Mouse (Mus musculus) forebrain, postnatal 0 days (tissue): Measurements from ENCODE around the gene Mrpl37. TPM values are rescaled to one million over a fixed set of nuclear protein-coding genes. Genes with fewer than 3 reads are reported as not detected.

Experiments used
- ATAC-seq: fragments of 200-750 bp; cut with Nextera tagmentation; 2 replicates; pipeline ENCODE4 v1.8.0; 2017; ENCODE audit warnings: mild to moderate bottlenecking, moderate library complexity
- DNase-seq: peaks from one replicate; pipeline ENCODE4 v3.0.0-alpha.2; 2015
- H3K27ac ChIP-seq: fragments of 300-500 bp; sonication (generic); 2 replicates; pipeline ENCODE4 v1.5.1; 2014; ENCODE audit warnings: low read depth, mild to moderate bottlenecking, antibody characterized with exemption, low read length, moderate library complexity, mixed read lengths
- H3K27me3 ChIP-seq: fragments of 300-500 bp; sonication (generic); 2 replicates; pipeline ENCODE4 v1.6.1; 2014; ENCODE audit warnings: mild to moderate bottlenecking, low read length, mixed read lengths; ENCODE audit not compliant: insufficient read depth
- H3K36me3 ChIP-seq: fragments of 300-500 bp; sonication (generic); 2 replicates; pipeline ENCODE4 v1.6.1; 2014; ENCODE audit warnings: mild to moderate bottlenecking, moderate library complexity; ENCODE audit not compliant: insufficient read depth
- H3K4me1 ChIP-seq: fragments of 300-500 bp; sonication (generic); 2 replicates; pipeline ENCODE4 v1.6.1; 2014; ENCODE audit warnings: antibody characterized with exemption; ENCODE audit not compliant: insufficient read depth
- H3K4me2 ChIP-seq: fragments of 300-500 bp; sonication (generic); 2 replicates; pipeline ENCODE4 v1.6.1; 2014; ENCODE audit warnings: low read depth, mild to moderate bottlenecking, moderate library complexity
- H3K4me3 ChIP-seq: fragments of 300-500 bp; sonication (generic); 2 replicates; pipeline ENCODE4 v1.5.1; 2014; ENCODE audit warnings: low read depth, low read length, mixed read lengths
- H3K9ac ChIP-seq: fragments of 300-500 bp; sonication (generic); 2 replicates; pipeline ENCODE4 v1.6.1; 2014; ENCODE audit warnings: mild to moderate bottlenecking
- H3K9me3 ChIP-seq: fragments of 300-500 bp; sonication (generic); 2 replicates; pipeline ENCODE4 v1.6.1; 2016; ENCODE audit warnings: low read length
- CTCF ChIP-seq: sonication (generic); IDR thresholded peaks from 2 replicates; pipeline ENCODE4 v1.5.1; 2016; ENCODE audit warnings: antibody characterized with exemption, control low read depth, low read depth
- WGBS: fragments of 180-500 bp; shearing (Covaris S2); extraction: QIAGEN DNeasy Blood & Tissue Kit; methylation state at CpG from one replicate; pipeline ENCODE4 v1.1.7; 2014; 5-methylcytosine and 5-hydroxymethylcytosine counted together
- polyA plus RNA-seq: library from polyadenylated mRNA; unstranded; fragments of >200 nt; fragmentation: Nextera tagmentation; extraction: Ambion mirVana; gene quantifications from 2 replicates; pipeline ENCODE4 v1.2.1, GENCODE M21; 2015
- total RNA-seq: library from RNA; depleted of rRNA; stranded (reverse); fragments of >200 nt; gene quantifications from 2 replicates; pipeline ENCODE4 v1.2.3, GENCODE M21; 2014

Mrpl37 gene
- total and polyA plus RNA-seq, 2 experiments from 2014 or later, result 43.8 to 73.3 TPM

- DNase-seq, result no peak
- Histone ChIP-seq H3K9ac (peak overlapping the region; percentile 40), H3K27ac (0 out of 2 replicates have a peak overlapping the region, but pooled peaks have one; percentile 45), H3K9me3 (no peaks in the 10 kb centered on the region), H3K36me3 (peaks cover 22% of the 10 kb centered on the region), H3K4me3 (peak overlapping the region; percentile 79), H3K4me1 (peaks cover 6% of the 10 kb centered on the region; the same call in 1 of the 2 replicates), H3K4me2 (peak overlapping the region; percentile 97), H3K27me3 (no peaks in the 10 kb centered on the region)
- peak; percentile 51 for ATAC-seq
- 3% methylated on average over 33 of the region's 33 CpGs for WGBS
- no peak for TF ChIP-seq CTCF
These were observed 628 bp upstream of the Mrpl37 start for GRCm38 (mm10) chr4:107067151-107067840.

- H3K9ac ChIP-seq, result no peak overlapping the region
- H3K27ac ChIP-seq, result no peak overlapping the region
- H3K4me2 ChIP-seq, result no peak overlapping the region
- ATAC-seq, result no peak
- TF ChIP-seq CTCF, result no peak
- 97% methylated on average over 5 of the region's 5 CpGs for WGBS
- H3K4me1 ChIP-seq, result peaks cover 6% of the 10 kb centered on the region; the same call in 1 of the 2 replicates
- H3K9me3 ChIP-seq, result no peaks in the 10 kb centered on the region
- DNase-seq, result no peak
- no peak overlapping the region for H3K4me3 ChIP-seq
- no peaks in the 10 kb centered on the region for H3K27me3 ChIP-seq
- H3K36me3 ChIP-seq, result peaks cover 46% of the 10 kb centered on the region
These were observed 2.1 kb downstream of the Mrpl37 start for GRCm38 (mm10) chr4:107064394-107065098.

- Histone ChIP-seq H3K27ac (no peak overlapping the region), H3K4me3 (no peak overlapping the region), H3K9ac (no peak overlapping the region), H3K4me2 (no peak overlapping the region), H3K27me3 (no peaks in the 10 kb centered on the region), H3K4me1 (peaks cover 6% of the 10 kb centered on the region; the same call in 1 of the 2 replicates), H3K36me3 (peaks cover 56% of the 10 kb centered on the region), H3K9me3 (no peaks in the 10 kb centered on the region)
- WGBS, result 63% methylated on average over 3 of the region's 3 CpGs
- TF ChIP-seq CTCF, result no peak
- DNase-seq (no peak), ATAC-seq (no peak)
These were observed 3.5 kb downstream of the Mrpl37 start for GRCm38 (mm10) chr4:107063214-107063613.

GRCm38 (mm10) chr4:107061560-107061959 lies 5.1 kb downstream of the Mrpl37 start:
- Histone ChIP-seq H3K9me3 (no peaks in the 10 kb centered on the region), H3K27me3 (no peaks in the 10 kb centered on the region), H3K36me3 (peaks cover 72% of the 10 kb centered on the region), H3K4me3 (no peak overlapping the region), H3K4me2 (no peak overlapping the region), H3K27ac (no peak overlapping the region), H3K4me1 (no peaks in the 10 kb centered on the region), H3K9ac (no peak overlapping the region)
- 91% methylated on average over 4 of the region's 4 CpGs for WGBS
- DNase-seq (no peak), ATAC-seq (no peak)
- TF ChIP-seq CTCF, result no peak

- no peaks in the 10 kb centered on the region for H3K4me1 ChIP-seq
- no peaks in the 10 kb centered on the region for H3K9me3 ChIP-seq
- ATAC-seq (no peak), DNase-seq (no peak)
- no peak overlapping the region for H3K4me3 ChIP-seq
- no peak overlapping the region for H3K9ac ChIP-seq
- no peak for TF ChIP-seq CTCF
- no peak overlapping the region for H3K27ac ChIP-seq
- no peak overlapping the region for H3K4me2 ChIP-seq
- no peaks in the 10 kb centered on the region for H3K27me3 ChIP-seq
- WGBS, result 89% methylated on average over 6 of the region's 6 CpGs
- peaks cover 75% of the 10 kb centered on the region for H3K36me3 ChIP-seq
These were observed 7.9 kb downstream of the Mrpl37 start for GRCm38 (mm10) chr4:107058781-107059180.

- H3K4me2 ChIP-seq, result no peak overlapping the region
- H3K4me3 ChIP-seq, result no peak overlapping the region
- peaks cover 70% of the 10 kb centered on the region for H3K36me3 ChIP-seq
- H3K27ac ChIP-seq, result no peak overlapping the region
- no peaks in the 10 kb centered on the region for H3K4me1 ChIP-seq
- no peak overlapping the region for H3K9ac ChIP-seq
- 87% methylated on average over 5 of the region's 5 CpGs for WGBS
- no peak for ATAC-seq
- no peak for DNase-seq
- H3K27me3 ChIP-seq, result no peaks in the 10 kb centered on the region
- no peak for TF ChIP-seq CTCF
- no peaks in the 10 kb centered on the region for H3K9me3 ChIP-seq
These were observed 8.3 kb downstream of the Mrpl37 start for GRCm38 (mm10) chr4:107058346-107058745.

- no peaks in the 10 kb centered on the region for H3K27me3 ChIP-seq
- no peak overlapping the region for H3K9ac ChIP-seq
- no peak overlapping the region for H3K27ac ChIP-seq
- no peak for TF ChIP-seq CTCF
- no peak overlapping the region for H3K4me3 ChIP-seq
- H3K36me3 ChIP-seq, result peaks cover 52% of the 10 kb centered on the region
- H3K4me1 ChIP-seq, result no peaks in the 10 kb centered on the region
- H3K4me2 ChIP-seq, result no peak overlapping the region
- H3K9me3 ChIP-seq, result no peaks in the 10 kb centered on the region
- DNase-seq (no peak), ATAC-seq (no peak)
- whole genome bisulfite sequencing, result 83% methylated on average over 3 of the region's 3 CpGs
These were observed 10.6 kb downstream of the Mrpl37 start for GRCm38 (mm10) chr4:107056088-107056487.
